Mouse (Mus musculus): ENCODE data around the gene Rbp1. TPM values are rescaled to one million over a fixed set of nuclear protein-coding genes. Genes with fewer than 3 reads are reported as not detected.
A peak's percentile ranks its signal among the peaks of the same experiment; 100 is the strongest.

Rbp1 gene
- polyA plus RNA-seq, 1 experiment from 2014 or later = 54.1 TPM

- H3K4me3 ChIP-seq = no peak overlapping the region
- H3K27ac ChIP-seq = no peak overlapping the region
- 78% methylated on average over 13 of the region's 13 CpGs for WGBS
- H3K4me1 ChIP-seq = no peaks in the 10 kb centered on the region
- no peaks in the 10 kb centered on the region for H3K9me3 ChIP-seq
- H3K4me2 ChIP-seq = no peak overlapping the region
- no peaks in the 10 kb centered on the region for H3K36me3 ChIP-seq
- no peaks in the 10 kb centered on the region for H3K27me3 ChIP-seq
- no peak overlapping the region for H3K9ac ChIP-seq
- ATAC-seq (ENCODE audit: insufficient number of reproducible peaks, insufficient read depth, low FRiP score, low TSS enrichment, low read depth) = no peak
Observed at GRCm38 (mm10) chr9:98400185-98400894, 22.4 kb upstream of the Rbp1 start.

GRCm38 (mm10) chr9:98401611-98402010 is 21.1 kb upstream of the Rbp1 start:
- H3K4me1 ChIP-seq = no peaks in the 10 kb centered on the region
- no peaks in the 10 kb centered on the region for H3K36me3 ChIP-seq
- no peak for ATAC-seq (ENCODE audit: insufficient number of reproducible peaks, insufficient read depth, low FRiP score, low TSS enrichment, low read depth)
- H3K4me2 ChIP-seq = no peak overlapping the region
- no peak overlapping the region for H3K27ac ChIP-seq
- no peaks in the 10 kb centered on the region for H3K9me3 ChIP-seq
- H3K9ac ChIP-seq = no peak overlapping the region
- no peak overlapping the region for H3K4me3 ChIP-seq
- no peaks in the 10 kb centered on the region for H3K27me3 ChIP-seq
- 76% methylated on average over 5 of the region's 5 CpGs for WGBS

- Histone ChIP-seq H3K36me3 (no peaks in the 10 kb centered on the region), H3K9ac (no peak overlapping the region), H3K27me3 (no peaks in the 10 kb centered on the region), H3K4me1 (no peaks in the 10 kb centered on the region), H3K9me3 (no peaks in the 10 kb centered on the region), H3K27ac (no peak overlapping the region), H3K4me2 (no peak overlapping the region), H3K4me3 (no peak overlapping the region)
- WGBS = 82% methylated on average over 12 of the region's 12 CpGs
- ATAC-seq (ENCODE audit: insufficient number of reproducible peaks, insufficient read depth, low FRiP score, low TSS enrichment, low read depth) = no peak
Observed at GRCm38 (mm10) chr9:98407771-98408170, 15.0 kb upstream of the Rbp1 start.

- WGBS = 21% methylated on average over 3 of the region's 3 CpGs
- Histone ChIP-seq H3K36me3 (no peaks in the 10 kb centered on the region), H3K4me3 (no peak overlapping the region), H3K9me3 (no peaks in the 10 kb centered on the region), H3K9ac (no peak overlapping the region), H3K27ac (no peak overlapping the region), H3K4me2 (no peak overlapping the region), H3K27me3 (no peaks in the 10 kb centered on the region), H3K4me1 (no peaks in the 10 kb centered on the region)
- ATAC-seq (ENCODE audit: insufficient number of reproducible peaks, insufficient read depth, low FRiP score, low TSS enrichment, low read depth) = no peak
Observed at GRCm38 (mm10) chr9:98409137-98409536, 13.6 kb upstream of the Rbp1 start.

- no peaks in the 10 kb centered on the region for H3K27me3 ChIP-seq
- ATAC-seq (ENCODE audit: insufficient number of reproducible peaks, insufficient read depth, low FRiP score, low TSS enrichment, low read depth) = no peak
- H3K9ac ChIP-seq = no peak overlapping the region
- peaks cover 1% of the 10 kb centered on the region for H3K4me1 ChIP-seq
- WGBS = 81% methylated on average over 4 of the region's 4 CpGs
- H3K9me3 ChIP-seq = no peaks in the 10 kb centered on the region
- H3K4me3 ChIP-seq = no peak overlapping the region
- no peak overlapping the region for H3K27ac ChIP-seq
- no peak overlapping the region for H3K4me2 ChIP-seq
- no peaks in the 10 kb centered on the region for H3K36me3 ChIP-seq
Observed at GRCm38 (mm10) chr9:98415427-98415826, 7.3 kb upstream of the Rbp1 start.

GRCm38 (mm10) chr9:98417919-98418318 is 4.8 kb upstream of the Rbp1 start:
- H3K4me3 ChIP-seq = no peak overlapping the region
- no peaks in the 10 kb centered on the region for H3K36me3 ChIP-seq
- no peaks in the 10 kb centered on the region for H3K9me3 ChIP-seq
- no peak overlapping the region for H3K27ac ChIP-seq
- 45% methylated on average over 7 of the region's 7 CpGs for WGBS
- no peak for ATAC-seq (ENCODE audit: insufficient number of reproducible peaks, insufficient read depth, low FRiP score, low TSS enrichment, low read depth)
- no peaks in the 10 kb centered on the region for H3K27me3 ChIP-seq
- H3K4me1 ChIP-seq = peaks cover 11% of the 10 kb centered on the region
- no peak overlapping the region for H3K9ac ChIP-seq
- H3K4me2 ChIP-seq = no peak overlapping the region

GRCm38 (mm10) chr9:98418346-98418745 is 4.4 kb upstream of the Rbp1 start:
- H3K9me3 ChIP-seq = no peaks in the 10 kb centered on the region
- no peak overlapping the region for H3K4me2 ChIP-seq
- ATAC-seq (ENCODE audit: insufficient number of reproducible peaks, insufficient read depth, low FRiP score, low TSS enrichment, low read depth) = no peak
- H3K36me3 ChIP-seq = no peaks in the 10 kb centered on the region
- H3K4me1 ChIP-seq = peaks cover 11% of the 10 kb centered on the region
- WGBS = 73% methylated on average over 3 of the region's 3 CpGs
- no peaks in the 10 kb centered on the region for H3K27me3 ChIP-seq
- H3K27ac ChIP-seq = no peak overlapping the region
- H3K9ac ChIP-seq = no peak overlapping the region
- H3K4me3 ChIP-seq = no peak overlapping the region

GRCm38 (mm10) chr9:98420666-98421065 is 2.1 kb upstream of the Rbp1 start:
- Histone ChIP-seq H3K27me3 (no peaks in the 10 kb centered on the region), H3K4me1 (peaks cover 21% of the 10 kb centered on the region), H3K4me3 (no peak overlapping the region), H3K9me3 (no peaks in the 10 kb centered on the region), H3K27ac (0 out of 2 replicates have a peak overlapping the region, but pooled peaks have one; percentile 4), H3K4me2 (no peak overlapping the region), H3K9ac (no peak overlapping the region), H3K36me3 (no peaks in the 10 kb centered on the region)
- no peak for ATAC-seq (ENCODE audit: insufficient number of reproducible peaks, insufficient read depth, low FRiP score, low TSS enrichment, low read depth)
- 35% methylated on average over 1 of the region's 1 CpGs for WGBS

GRCm38 (mm10) chr9:98421903-98422302 is 858 bp upstream of the Rbp1 start:
- H3K36me3 ChIP-seq = no peaks in the 10 kb centered on the region
- H3K4me1 ChIP-seq = peaks cover 33% of the 10 kb centered on the region
- H3K4me2 ChIP-seq = no peak overlapping the region
- H3K27me3 ChIP-seq = no peaks in the 10 kb centered on the region
- no peak overlapping the region for H3K4me3 ChIP-seq
- 45% methylated on average over 3 of the region's 3 CpGs for WGBS
- no peak for ATAC-seq (ENCODE audit: insufficient number of reproducible peaks, insufficient read depth, low FRiP score, low TSS enrichment, low read depth)
- no peak overlapping the region for H3K9ac ChIP-seq
- no peak overlapping the region for H3K27ac ChIP-seq
- no peaks in the 10 kb centered on the region for H3K9me3 ChIP-seq

GRCm38 (mm10) chr9:98423691-98424090 is 930 bp downstream of the Rbp1 start:
- Histone ChIP-seq H3K9me3 (no peaks in the 10 kb centered on the region), H3K36me3 (no peaks in the 10 kb centered on the region), H3K4me2 (peak overlapping the region; percentile 75; the same call in 1 of the 2 replicates), H3K27me3 (no peaks in the 10 kb centered on the region), H3K4me3 (no peak overlapping the region), H3K9ac (no peak overlapping the region), H3K27ac (no peak overlapping the region), H3K4me1 (peaks cover 46% of the 10 kb centered on the region)
- no peak for ATAC-seq (ENCODE audit: insufficient number of reproducible peaks, insufficient read depth, low FRiP score, low TSS enrichment, low read depth)
- 10% methylated on average over 4 of the region's 4 CpGs for WGBS

GRCm38 (mm10) chr9:98424291-98424690 is 1.5 kb downstream of the Rbp1 start:
- H3K4me1 ChIP-seq = peaks cover 51% of the 10 kb centered on the region
- no peak overlapping the region for H3K27ac ChIP-seq
- H3K4me3 ChIP-seq = peak overlapping the region; percentile 62
- ATAC-seq (ENCODE audit: insufficient number of reproducible peaks, insufficient read depth, low FRiP score, low TSS enrichment, low read depth) = no peak
- WGBS = 4% methylated on average over 8 of the region's 8 CpGs
- H3K27me3 ChIP-seq = no peaks in the 10 kb centered on the region
- H3K9me3 ChIP-seq = no peaks in the 10 kb centered on the region
- no peaks in the 10 kb centered on the region for H3K36me3 ChIP-seq
- peak overlapping the region; percentile 74; the same call in 1 of the 2 replicates for H3K9ac ChIP-seq
- H3K4me2 ChIP-seq = peak overlapping the region; percentile 75

GRCm38 (mm10) chr9:98424725-98425210 is 2.0 kb downstream of the Rbp1 start:
- Histone ChIP-seq H3K27ac (no peak overlapping the region), H3K9me3 (no peaks in the 10 kb centered on the region), H3K36me3 (no peaks in the 10 kb centered on the region), H3K4me3 (peak overlapping the region; percentile 62), H3K4me1 (peaks cover 56% of the 10 kb centered on the region), H3K4me2 (peak overlapping the region; percentile 75), H3K9ac (peak overlapping the region; percentile 74), H3K27me3 (no peaks in the 10 kb centered on the region)
- no peak for ATAC-seq (ENCODE audit: insufficient number of reproducible peaks, insufficient read depth, low FRiP score, low TSS enrichment, low read depth)
- WGBS = under 1% methylated on average over 42 of the region's 42 CpGs

Data from embryonic facial prominence, embryonic 13.5 days (tissue).